Mouse (Mus musculus) MEL (cell line): ENCODE results near the gene Grik5. TPM values are rescaled to one million over a fixed set of nuclear protein-coding genes. Genes with fewer than 3 reads are reported as not detected.

ENCODE experiments used
- DNase-seq: peaks from one replicate; pipeline ENCODE4 v3.0.0; 2011; ENCODE audit warnings: low read depth, low spot score
- H3K27ac ChIP-seq: 2 replicates; pipeline ENCODE4 v1.5.1; 2012; ENCODE audit warnings: low read depth, mild to moderate bottlenecking, control low read depth, low read length, moderate library complexity; ENCODE audit not compliant: control insufficient read depth
- H3K27me3 ChIP-seq, 2 experiments: fragments of 150-350 bp in 1 of 2; sonication (generic) in 1 of 2; 2 replicates each; pipeline ENCODE4 v1.6.1; 2012; ENCODE audit warnings: low read length in 2 of 2, mild to moderate bottlenecking in 2 of 2, improper control_type of control experiment in 1 of 2, moderate library complexity in 1 of 2; ENCODE audit not compliant: insufficient read depth in 2 of 2, control insufficient read depth in 1 of 2
- H3K36me3 ChIP-seq, 2 experiments: 2 replicates each; pipeline ENCODE4 v1.6.1; 2012 to 2014; ENCODE audit warnings: low read length in 2 of 2, improper control_type of control experiment in 1 of 2, inconsistent platforms in 1 of 2, mild to moderate bottlenecking in 1 of 2; ENCODE audit not compliant: insufficient read depth in 2 of 2, control insufficient read depth in 1 of 2
- H3K4me1 ChIP-seq, 2 experiments: fragments of 150-350 bp in 1 of 2; sonication (generic) in 1 of 2; 2 replicates each; pipeline ENCODE4 v1.6.1; 2012; ENCODE audit warnings: low read length in 2 of 2, improper control_type of control experiment in 1 of 2, mild to moderate bottlenecking in 1 of 2; ENCODE audit not compliant: insufficient read depth in 2 of 2, control insufficient read depth in 1 of 2
- H3K4me3 ChIP-seq, 2 experiments: fragments of 150-350 bp in 1 of 2; sonication (generic) in 1 of 2; 2 replicates each; pipeline ENCODE4 v1.5.1; 2012; ENCODE audit warnings: low read depth in 2 of 2, low read length in 2 of 2, mild to moderate bottlenecking in 2 of 2, moderate library complexity in 2 of 2, control low read depth in 1 of 2, improper control_type of control experiment in 1 of 2; ENCODE audit not compliant: control insufficient read depth in 1 of 2, insufficient read depth in 1 of 2
- H3K79me2 ChIP-seq: 2 replicates; pipeline ENCODE4 v1.6.1; 2012; ENCODE audit warnings: mild to moderate bottlenecking, low read length, moderate library complexity; ENCODE audit not compliant: control insufficient read depth, poor library complexity, insufficient read depth
- H3K9ac ChIP-seq: 2 replicates; pipeline ENCODE4 v1.6.1; 2012; ENCODE audit warnings: low read depth, mild to moderate bottlenecking, control low read depth, low read length, moderate library complexity; ENCODE audit not compliant: control insufficient read depth, poor library complexity, severe bottlenecking
- H3K9me3 ChIP-seq: fragments of 150-350 bp; sonication (generic); replicated peaks from 2 replicates; pipeline ENCODE4 v1.6.1; 2012; ENCODE audit warnings: mild to moderate bottlenecking, low read length, improper control_type of control experiment, moderate library complexity; ENCODE audit not compliant: insufficient read depth
- E2F4 ChIP-seq: IDR thresholded peaks from 2 replicates; pipeline ENCODE4 v1.6.1; 2011; ENCODE audit warnings: low read depth, low read length, improper control_type of control experiment, borderline replicate concordance
- EP300 ChIP-seq, 2 experiments: IDR thresholded peaks; 2 replicates each; pipeline ENCODE4 v1.6.1; 2011; ENCODE audit warnings: improper control_type of control experiment in 2 of 2, low read length in 2 of 2, low read depth in 1 of 2, mild to moderate bottlenecking in 1 of 2
- ETS1 ChIP-seq: IDR thresholded peaks from 2 replicates; pipeline ENCODE4 v1.6.1; 2012; ENCODE audit warnings: low read depth, mild to moderate bottlenecking, inconsistent platforms, low read length, improper control_type of control experiment, moderate library complexity
- JUND ChIP-seq: IDR thresholded peaks from 2 replicates; pipeline ENCODE4 v1.6.1; 2011; ENCODE audit warnings: low read depth, mild to moderate bottlenecking, improper control_type of control experiment, low read length
- MYB ChIP-seq: IDR thresholded peaks from 2 replicates; pipeline ENCODE4 v1.6.1; 2011; ENCODE audit warnings: mild to moderate bottlenecking, low read depth, low read length, improper control_type of control experiment
- MYC ChIP-seq: IDR thresholded peaks from 2 replicates; pipeline ENCODE4 v1.6.1; 2011; ENCODE audit warnings: low read depth, mild to moderate bottlenecking, low read length, improper control_type of control experiment, moderate library complexity
- NELFE ChIP-seq: IDR thresholded peaks from 2 replicates; pipeline ENCODE4 v1.6.1; 2011; ENCODE audit warnings: low read depth, low read length, improper control_type of control experiment
- POLR2A ChIP-seq, 2 experiments: IDR thresholded peaks; 2 replicates each; pipeline ENCODE4 v1.6.1; 2011 to 2012; ENCODE audit warnings: low read length in 2 of 2, mild to moderate bottlenecking in 2 of 2, control low read depth in 1 of 2, improper control_type of control experiment in 1 of 2, low read depth in 1 of 2, moderate library complexity in 1 of 2; ENCODE audit not compliant: control insufficient read depth in 1 of 2, insufficient read depth in 1 of 2, poor library complexity in 1 of 2
- POLR2AphosphoS5 ChIP-seq: IDR thresholded peaks from 2 replicates; pipeline ENCODE4 v1.6.1; 2012; ENCODE audit warnings: low read depth, borderline replicate concordance, mild to moderate bottlenecking, inconsistent platforms, low read length, moderate library complexity, mixed read lengths
- SIN3A ChIP-seq: IDR thresholded peaks from 2 replicates; pipeline ENCODE4 v1.6.1; 2012; ENCODE audit warnings: low read length, improper control_type of control experiment, inconsistent platforms
- TBP ChIP-seq: IDR thresholded peaks from 2 replicates; pipeline ENCODE4 v1.8.0; 2011; ENCODE audit warnings: low read depth, low read length, improper control_type of control experiment
- TCF12 ChIP-seq: IDR thresholded peaks from 2 replicates; pipeline ENCODE4 v1.6.1; 2014; ENCODE audit warnings: low read depth, mild to moderate bottlenecking, inconsistent platforms, low read length, improper control_type of control experiment, moderate library complexity
- UBTF ChIP-seq: IDR thresholded peaks from 2 replicates; pipeline ENCODE4 v1.6.1; 2012; ENCODE audit warnings: low read depth, mild to moderate bottlenecking, inconsistent platforms, low read length, improper control_type of control experiment, moderate library complexity, borderline replicate concordance; ENCODE audit not compliant: insufficient read depth
- USF1 ChIP-seq: IDR thresholded peaks from 2 replicates; pipeline ENCODE4 v1.6.1; 2014; ENCODE audit warnings: low read depth, mild to moderate bottlenecking, inconsistent platforms, low read length, improper control_type of control experiment, moderate library complexity
- USF2 ChIP-seq, 2 experiments: IDR thresholded peaks; 2 replicates each; pipeline ENCODE4 v1.6.1; 2011 to 2012; ENCODE audit warnings: improper control_type of control experiment in 2 of 2, low read length in 2 of 2, borderline replicate concordance in 1 of 2, inconsistent platforms in 1 of 2, low read depth in 1 of 2, mild to moderate bottlenecking in 1 of 2; ENCODE audit not compliant: insufficient read depth in 1 of 2
- ZMIZ1 ChIP-seq: IDR thresholded peaks from 2 replicates; pipeline ENCODE4 v1.6.1; 2012; ENCODE audit warnings: low read depth, mild to moderate bottlenecking, inconsistent platforms, low read length, improper control_type of control experiment, moderate library complexity
- ZNF384 ChIP-seq: IDR thresholded peaks from 2 replicates; pipeline ENCODE4 v1.6.1; 2012; ENCODE audit warnings: low read depth, mild to moderate bottlenecking, inconsistent platforms, low read length, improper control_type of control experiment
- polyA plus RNA-seq, 2 experiments: library from polyadenylated mRNA; stranded (reverse) in 1 of 2; unstranded in 1 of 2; fragments of >175 nt in 1 of 2; fragments of >200 nt in 1 of 2; gene quantifications; 2 replicates each; pipeline versions ENCODE4 v1.2.1 to v1.2.4; 2012; ENCODE audit warnings: low replicate concordance in 2 of 2, low read depth in 1 of 2; ENCODE audit not compliant: insufficient read length in 2 of 2, insufficient read depth in 1 of 2, missing spikeins in 1 of 2
- total RNA-seq: library from RNA; depleted of rRNA; stranded (reverse); fragments of 300-350 nt; gene quantifications from 2 replicates; pipeline ENCODE4 v1.2.3, GENCODE M21; 2012

The Grik5 gene
- total and polyA plus RNA-seq, 3 experiments = 3.5 to 22.0 TPM; not detected in 1

DNA sequence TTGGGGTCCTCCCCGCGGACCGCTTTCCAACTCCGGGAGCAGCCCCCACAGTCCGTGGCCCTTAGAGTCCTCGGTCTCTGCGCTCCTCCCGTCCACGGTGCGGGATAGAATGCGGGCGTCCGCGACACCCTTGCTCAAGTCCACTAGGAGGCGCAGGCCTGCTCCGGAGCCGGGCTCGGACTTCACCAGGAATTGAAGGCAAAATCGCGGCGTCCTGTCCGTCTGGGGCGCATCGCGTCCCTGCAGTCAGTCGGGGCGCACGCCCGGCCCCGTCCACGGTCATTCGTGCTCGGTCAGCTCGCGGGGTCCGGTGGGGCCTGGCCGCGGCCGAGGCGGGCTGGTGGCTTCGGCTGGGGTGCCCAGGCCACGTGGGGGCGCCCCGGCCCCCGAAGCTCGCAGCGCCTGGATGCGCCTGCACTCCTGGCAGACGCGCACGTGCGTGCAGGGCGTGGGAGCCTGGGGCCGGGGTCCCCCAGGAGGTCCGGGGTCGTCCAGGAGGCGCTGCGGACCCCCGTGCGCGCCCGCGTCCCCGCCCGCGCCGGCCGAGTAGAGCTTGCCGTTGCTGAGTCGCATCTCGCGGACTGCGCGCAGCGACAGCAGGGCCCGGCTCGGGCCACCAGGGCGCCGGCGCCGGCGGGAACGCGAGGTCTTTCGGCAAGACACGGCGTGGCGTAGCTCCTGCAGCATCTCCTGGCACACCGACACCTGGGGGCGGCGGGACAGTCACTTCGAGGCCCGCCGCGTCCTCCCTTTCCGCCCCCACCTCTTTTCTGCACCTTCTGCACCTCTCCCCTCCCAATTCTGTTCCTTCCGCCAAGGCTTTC lies 61.8 kb downstream of the Grik5 start:
- Histone ChIP-seq H3K4me1 (no peaks in the 10 kb centered on the region), H3K4me3 (no peak overlapping the region), H3K9ac (no peak overlapping the region), H3K79me2 (no peaks in the 10 kb centered on the region), H3K9me3 (no peaks in the 10 kb centered on the region), H3K27ac (no peak overlapping the region), H3K27me3 (no peaks in the 10 kb centered on the region), H3K36me3 (no peaks in the 10 kb centered on the region)
- no peak for DNase-seq
- TF ChIP-seq TCF12 = no peak

GRCm38 (mm10) chr7:25009099-25009700 lies 62.9 kb downstream of the Grik5 start:
- Histone ChIP-seq H3K27me3 (no peaks in the 10 kb centered on the region), H3K4me3 (no peak overlapping the region)
- TF ChIP-seq ZMIZ1 (no peak), EP300 (IDR thresholded peaks at IDR 0.05; ENCODE audit: low read depth in 1 of 2, low read length in 2 of 2) (no peak), ZNF384 (no peak), POLR2AphosphoS5 (no peak), ETS1 (no peak), SIN3A (no peak), E2F4 (no peak), USF1 (no peak)
- TF ChIP-seq, all 39 proteins: peak for 0
- Histone ChIP-seq H3K4me1 (no peaks in the 10 kb centered on the region), H3K9me3 (no peaks in the 10 kb centered on the region), H3K36me3 (no peaks in the 10 kb centered on the region), H3K27ac (no peak overlapping the region), H3K79me2 (no peaks in the 10 kb centered on the region), H3K9ac (no peak overlapping the region)
- DNase-seq = no peak

- Histone ChIP-seq H3K27ac (no peak overlapping the region), H3K9ac (no peak overlapping the region), H3K27me3 (no peaks in the 10 kb centered on the region), H3K79me2 (no peaks in the 10 kb centered on the region), H3K4me1 (no peaks in the 10 kb centered on the region), H3K36me3 (no peaks in the 10 kb centered on the region)
- DNase-seq = peak; percentile 61
- TF ChIP-seq NELFE (no peak), E2F4 (no peak), MYB (no peak), MYC (no peak), POLR2A (IDR thresholded peaks at IDR 0.05; ENCODE audit: control insufficient read depth in 1 of 2, insufficient read depth in 1 of 2, low read depth in 1 of 2, low read length in 2 of 2, poor library complexity in 1 of 2) (no peak), ZNF384 (no peak), JUND (no peak), UBTF (no peak), ZMIZ1 (no peak), USF2 (IDR thresholded peaks at IDR 0.05; ENCODE audit: borderline replicate concordance in 1 of 2, insufficient read depth in 1 of 2, low read depth in 1 of 2, low read length in 2 of 2) (no peak), TBP (no peak)
- TF ChIP-seq, all 39 proteins: peak for 0
- Histone ChIP-seq H3K4me3 (no peak overlapping the region), H3K9me3 (no peaks in the 10 kb centered on the region)
These were observed 63.5 kb downstream of the Grik5 start for GRCm38 (mm10) chr7:25008635-25009034.
